In the genomic region with DNA sequence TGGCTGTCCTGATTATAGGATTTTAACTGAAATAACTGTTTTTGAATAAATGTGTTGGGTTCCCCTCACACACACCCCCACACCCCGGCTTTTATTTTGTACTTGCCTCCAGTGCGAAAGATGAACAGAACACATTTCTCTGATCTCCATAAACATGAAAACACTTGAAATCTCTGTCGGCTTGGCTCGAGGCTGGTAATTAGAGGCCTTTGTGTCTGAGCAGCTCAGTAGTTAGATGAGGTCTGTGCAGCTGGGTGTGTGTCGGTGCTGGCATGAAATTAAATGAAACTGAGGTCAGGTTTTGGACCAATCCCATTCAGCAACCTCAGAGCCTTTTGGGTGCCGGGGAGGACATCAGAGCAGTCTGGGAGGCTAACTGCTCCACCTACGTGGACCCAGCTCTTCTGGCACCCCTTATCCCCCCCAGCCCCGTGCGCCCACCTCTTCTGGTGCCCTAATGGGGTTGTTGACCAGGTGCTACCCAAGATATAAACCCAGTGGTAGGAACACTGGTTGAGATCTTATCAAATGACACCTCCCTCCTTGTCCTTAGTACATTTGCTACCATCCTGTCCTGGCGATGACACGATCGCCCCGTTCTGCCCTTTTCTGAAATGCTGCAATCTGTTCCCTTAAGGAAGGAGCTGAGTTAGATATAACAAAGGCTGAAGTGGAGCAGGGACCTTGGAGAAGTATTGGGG, we compare ENCODE assay signal across 9 mouse cellular contexts. TPM values are rescaled to one million over a fixed set of nuclear protein-coding genes. Genes with fewer than 3 reads are reported as not detected.
A peak's percentile ranks its signal among the peaks of the same experiment; 100 is the strongest.
DNase-seq lines count a peak whose midpoint lies in the region; ATAC-seq and TF ChIP-seq lines count a peak whose summit lies in the region.
"Had no signal": no experiment of that assay in that cellular context is flagged by ENCODE, and none has a peak within 500 bp of the region (broad histone marks: within the 10 kb centered on the region; RNA-seq: fewer than 3 reads in every experiment).

No protein-coding gene starts in this region.

- no peak for TF ChIP-seq CTCF in midbrain, postnatal 0 days (IDR thresholded peaks at IDR 0.05)

- H3K9ac ChIP-seq in forebrain, embryonic 11.5 days (ENCODE audit: low read length) = 0 out of 2 replicates have a peak overlapping the region, but pooled peaks have one; percentile 17
- no peak overlapping the region for H3K9ac ChIP-seq in intestine, embryonic 15.5 days
- no peak overlapping the region for H3K9ac ChIP-seq in midbrain, postnatal 0 days (replicated peaks; ENCODE audit: low read length, poor library complexity, severe bottlenecking)

- DNase-seq in layer of hippocampus, adult 9-11 months = peak; percentile 16
- DNase-seq in layer of hippocampus, postnatal 10 days (ENCODE audit: low spot score in 2 of 2) = no peak
- no peak for DNase-seq in forebrain, embryonic 11.5 days (ENCODE audit: low spot score)
- DNase-seq in midbrain, postnatal 0 days (ENCODE audit: low spot score) = no peak
- no peak for DNase-seq in gastrocnemius, postnatal 25 days
- DNase-seq in spleen, adult 12 weeks (ENCODE audit: low spot score) = no peak
- no peak for DNase-seq in left cerebral cortex, postnatal 4 days
- DNase-seq: cerebellum, postnatal 36 days had no signal

- H3K9me3 ChIP-seq in forebrain, embryonic 11.5 days (ENCODE audit: control insufficient read depth, low read length) = no peaks in the 10 kb centered on the region
- no peaks in the 10 kb centered on the region for H3K9me3 ChIP-seq in intestine, embryonic 15.5 days
- H3K9me3 ChIP-seq in midbrain, postnatal 0 days (ENCODE audit: low read length) = no peaks in the 10 kb centered on the region

- H3K4me3 ChIP-seq in forebrain, embryonic 11.5 days (ENCODE audit: low read depth, low read length) = no peak overlapping the region
- no peak overlapping the region for H3K4me3 ChIP-seq in intestine, embryonic 15.5 days (replicated peaks)
- peak overlapping the region; percentile 75; the same call in 1 of the 2 replicates for H3K4me3 ChIP-seq in midbrain, postnatal 0 days (ENCODE audit: low read depth, low read length)

- H3K27ac ChIP-seq in forebrain, embryonic 11.5 days (ENCODE audit: low read depth, low read length) = peak overlapping the region; percentile 60; the same call in 1 of the 2 replicates
- H3K27ac ChIP-seq in intestine, embryonic 15.5 days = no peak overlapping the region
- no peak overlapping the region for H3K27ac ChIP-seq in midbrain, postnatal 0 days (ENCODE audit: low read depth, low read length)

- no peaks in the 10 kb centered on the region for H3K27me3 ChIP-seq in forebrain, embryonic 11.5 days (ENCODE audit: control insufficient read depth, insufficient read depth, low read length)
- H3K27me3 ChIP-seq in intestine, embryonic 15.5 days (replicated peaks) = peaks cover 6% of the 10 kb centered on the region; the same call in 1 of the 2 replicates
- H3K27me3 ChIP-seq in midbrain, postnatal 0 days (ENCODE audit: insufficient read depth, low read length) = no peaks in the 10 kb centered on the region

- H3K4me2 ChIP-seq in forebrain, embryonic 11.5 days (ENCODE audit: low read depth, low read length, severe bottlenecking) = peak overlapping the region; percentile 97
- H3K4me2 ChIP-seq in intestine, embryonic 15.5 days (replicated peaks) = peak overlapping the region; percentile 85
- H3K4me2 ChIP-seq in midbrain, postnatal 0 days (ENCODE audit: low read depth, low read length, poor library complexity, severe bottlenecking) = peak overlapping the region; percentile 91

- intact Hi-C loops in left cerebral cortex, postnatal 4 days (cut with DNase I) = no loop called here

- no peaks in the 10 kb centered on the region for H3K36me3 ChIP-seq in forebrain, embryonic 11.5 days (ENCODE audit: control insufficient read depth, insufficient read depth, low read length)
- no peaks in the 10 kb centered on the region for H3K36me3 ChIP-seq in intestine, embryonic 15.5 days
- H3K36me3 ChIP-seq in midbrain, postnatal 0 days (ENCODE audit: insufficient read depth, low read length) = no peaks in the 10 kb centered on the region

- peaks cover 17% of the 10 kb centered on the region for H3K4me1 ChIP-seq in forebrain, embryonic 11.5 days (replicated peaks; ENCODE audit: control insufficient read depth, insufficient read depth, low read length)
- peaks cover 20% of the 10 kb centered on the region for H3K4me1 ChIP-seq in intestine, embryonic 15.5 days (replicated peaks)
- peaks cover 18% of the 10 kb centered on the region for H3K4me1 ChIP-seq in midbrain, postnatal 0 days (ENCODE audit: insufficient read depth, low read length)

- ATAC-seq in forebrain, embryonic 11.5 days (replicated peaks; ENCODE audit: low FRiP score) = no peak
- no peak for ATAC-seq in intestine, embryonic 15.5 days
- no peak for ATAC-seq in midbrain, postnatal 0 days (ENCODE audit: low FRiP score)

- 58% methylated on average over 13 of the region's 13 CpGs for WGBS in forebrain, embryonic 11.5 days
- whole genome bisulfite sequencing in intestine, embryonic 15.5 days = 84% methylated on average over 13 of the region's 13 CpGs
- 70% methylated on average over 13 of the region's 13 CpGs for WGBS in midbrain, postnatal 0 days

RNA-seq across cellular contexts. Expression of gene Frat1, which starts 2.9 kb away (rescaled TPM):
- 10 to 100 TPM; 21.1 to 23.0 TPM for total RNA-seq in layer of hippocampus, postnatal 10 days (2021)
- 12.7 and 13.2 TPM in 2 replicates for polyA plus RNA-seq in forebrain, embryonic 11.5 days (2014; fragmentation: Nextera tagmentation; extraction: Ambion mirVana)
- 12.8 and 13.5 TPM in 2 replicates for polyA plus RNA-seq in intestine, embryonic 15.5 days (2015; fragmentation: Nextera tagmentation; extraction: Ambion mirVana)
- 33.0 and 35.4 TPM in 2 replicates for total RNA-seq in midbrain, postnatal 0 days (2014; rRNA removed)
- 34.2 and 34.3 TPM in 2 replicates for polyA plus RNA-seq in midbrain, postnatal 0 days (2015; fragmentation: Nextera tagmentation; extraction: Ambion mirVana)
- 1 to 10 TPM; 5.9 to 7.3 TPM for total RNA-seq in gastrocnemius, postnatal 25 days (2021)
- 10 to 100 TPM; 20.4 to 21.7 TPM for total RNA-seq in left cerebral cortex, postnatal 4 days (2021)

RNA-seq across cellular contexts. Expression of gene Frat2, which starts 15.3 kb away (rescaled TPM):
- total RNA-seq in layer of hippocampus, postnatal 10 days (2021) = 10 to 100 TPM; 19.1 to 19.4 TPM
- polyA plus RNA-seq in forebrain, embryonic 11.5 days (2014; fragmentation: Nextera tagmentation; extraction: Ambion mirVana) = 10.4 and 14.1 TPM in 2 replicates
- polyA plus RNA-seq in intestine, embryonic 15.5 days (2015; fragmentation: Nextera tagmentation; extraction: Ambion mirVana) = 10.5 and 10.7 TPM in 2 replicates
- 6.9 and 10.4 TPM in 2 replicates for total RNA-seq in midbrain, postnatal 0 days (2014; rRNA removed)
- polyA plus RNA-seq in midbrain, postnatal 0 days (2015; fragmentation: Nextera tagmentation; extraction: Ambion mirVana) = 6.7 and 8.0 TPM in 2 replicates
- total RNA-seq in gastrocnemius, postnatal 25 days (2021) = 10 to 100 TPM; 19.7 to 22.4 TPM
- 10 to 100 TPM; 13.3 to 14.1 TPM for total RNA-seq in left cerebral cortex, postnatal 4 days (2021)

RNA-seq across cellular contexts. Expression of gene Arhgap19, which starts 30.8 kb away (rescaled TPM):
- total RNA-seq in layer of hippocampus, postnatal 10 days (2021) = 1 to 10 TPM; 3.6 to 4.4 TPM
- 44.1 and 48.4 TPM in 2 replicates for polyA plus RNA-seq in forebrain, embryonic 11.5 days (2014; fragmentation: Nextera tagmentation; extraction: Ambion mirVana)
- polyA plus RNA-seq in intestine, embryonic 15.5 days (2015; fragmentation: Nextera tagmentation; extraction: Ambion mirVana) = 18.4 and 19.4 TPM in 2 replicates
- total RNA-seq in midbrain, postnatal 0 days (2014; rRNA removed) = 4.5 and 5.7 TPM in 2 replicates
- 2.5 and 2.9 TPM in 2 replicates for polyA plus RNA-seq in midbrain, postnatal 0 days (2015; fragmentation: Nextera tagmentation; extraction: Ambion mirVana)
- 1 to 10 TPM; 6.1 to 8.1 TPM for total RNA-seq in gastrocnemius, postnatal 25 days (2021)
- total RNA-seq in left cerebral cortex, postnatal 4 days (2021) = 1 to 10 TPM; 4.2 to 4.3 TPM
